10 mouse cellular contexts compared by ENCODE assay signal in the genomic region with DNA sequence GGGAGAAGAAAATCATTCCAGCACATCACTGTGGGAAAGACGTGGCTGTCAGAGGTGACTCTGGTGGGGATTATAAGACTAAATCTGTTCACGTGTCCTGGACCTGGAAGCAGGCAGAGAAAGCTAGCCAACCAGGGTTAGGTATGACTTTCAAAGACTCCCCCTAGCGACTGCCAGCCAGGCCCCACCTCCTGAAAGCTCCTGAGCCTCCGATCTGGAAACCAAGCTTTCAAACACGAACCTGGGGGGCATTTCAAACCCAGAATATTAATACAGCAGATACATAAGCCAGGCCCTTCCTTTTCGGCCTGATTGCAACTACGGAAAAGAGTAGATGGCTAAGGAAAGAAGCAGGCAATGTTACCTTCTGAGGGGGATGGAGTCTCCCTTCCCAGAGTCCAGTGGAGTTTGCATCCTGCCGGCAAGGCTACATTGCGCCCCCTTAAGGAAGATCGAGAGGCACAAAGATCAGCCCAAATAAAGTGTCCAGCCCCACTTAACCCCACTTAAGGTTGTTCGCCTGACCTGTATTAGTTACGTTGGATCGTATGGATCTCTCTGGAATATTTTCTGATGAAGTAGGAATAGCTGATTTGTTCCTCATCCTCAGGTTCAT.
DNase-seq lines count a peak whose midpoint lies in the region; ATAC-seq and TF ChIP-seq lines count a peak whose summit lies in the region.
"Had no signal": no experiment of that assay in that cellular context is flagged by ENCODE, and none has a peak within 500 bp of the region (broad histone marks: within the 10 kb centered on the region; RNA-seq: fewer than 3 reads in every experiment).

No protein-coding gene starts in this region.

- ATAC-seq in lung, embryonic 16.5 days (ENCODE audit: low read depth) = no peak
- no peak for ATAC-seq in monocyte, adult 5-6 weeks (replicated peaks; ENCODE audit: insufficient number of reproducible peaks, low FRiP score, low TSS enrichment, poor library complexity, severe bottlenecking)

- no peaks in the 10 kb centered on the region for H3K9me3 ChIP-seq in lung, embryonic 16.5 days (ENCODE audit: control insufficient read depth, low read length)

- 35% methylated on average over 13 of the region's 13 CpGs for WGBS in lung, embryonic 16.5 days

- no peaks in the 10 kb centered on the region for H3K4me1 ChIP-seq in lung, embryonic 16.5 days (replicated peaks; ENCODE audit: control insufficient read depth, insufficient read depth, low read length)
- H3K4me1 ChIP-seq: heart, embryonic 13.5 days had no signal

- 0 out of 2 replicates have a peak, but pooled peaks have one; percentile 21 for TF ChIP-seq CTCF in gastrocnemius, adult 2 months (IDR thresholded peaks at IDR 0.05)

- H3K4me2 ChIP-seq in lung, embryonic 16.5 days (ENCODE audit: low read depth, low read length) = peak overlapping the region; percentile 13; the same call in 1 of the 2 replicates
- H3K4me2 ChIP-seq: heart, embryonic 13.5 days had no signal

- no peak overlapping the region for H3K4me3 ChIP-seq in gastrocnemius, adult 2 months
- H3K4me3 ChIP-seq in lung, embryonic 16.5 days (ENCODE audit: low read length) = no peak overlapping the region
- H3K4me3 ChIP-seq: heart, embryonic 13.5 days had no signal

- H3K27ac ChIP-seq in gastrocnemius, adult 2 months = no peak overlapping the region
- H3K27ac ChIP-seq in lung, embryonic 16.5 days (ENCODE audit: low read length) = no peak overlapping the region
- H3K27ac ChIP-seq: heart, embryonic 13.5 days had no signal

- intact Hi-C loops in gastrocnemius, adult 2 months (cut with DNase I) = loop anchor here (5.0 kb wide), 1 partner anchor 171 kb away; no protein-coding TSS in a partner anchor
- intact Hi-C loops in gastrocnemius, postnatal 36 days (cut with DNase I) = loop anchor here (10.0 kb wide), 1 partner anchor 308 kb away; no protein-coding TSS in a partner anchor

- no peak for DNase-seq in gastrocnemius, adult 2 months
- no peak for DNase-seq in gastrocnemius, postnatal 36 days
- DNase-seq in lung, postnatal 10 days = no peak
- DNase-seq in forelimb bud, embryonic 11.5 days (ENCODE audit: low read depth, low spot score) = peak; percentile 32
- peak; percentile 5 for DNase-seq in retina, postnatal 7 days (ENCODE audit: low read depth, low spot score)
- DNase-seq in layer of hippocampus, adult 8-10 months (ENCODE audit: low spot score in 2 of 2) = no peak
- DNase-seq: adrenal gland, postnatal 36 days had no signal

- H3K27me3 ChIP-seq in lung, embryonic 16.5 days (ENCODE audit: control insufficient read depth, insufficient read depth, low read depth, low read length) = no peaks in the 10 kb centered on the region
- H3K27me3 ChIP-seq: heart, embryonic 13.5 days had no signal

- H3K36me3 ChIP-seq in lung, embryonic 16.5 days (ENCODE audit: control insufficient read depth, insufficient read depth, low read length) = no peaks in the 10 kb centered on the region

- H3K9ac ChIP-seq in lung, embryonic 16.5 days (ENCODE audit: low read length) = no peak overlapping the region
- H3K9ac ChIP-seq: heart, embryonic 13.5 days had no signal

Comparison
In these comparisons a context has a peak if more than half of its experiments do, and no peak if none do; other contexts are left out.
1. DNase-seq: peak in forelimb bud, embryonic 11.5 days (single experiment) and retina, postnatal 7 days (single experiment); none in gastrocnemius, adult 2 months (single experiment), gastrocnemius, postnatal 36 days (0 of 2), lung, postnatal 10 days (single experiment) and layer of hippocampus, adult 8-10 months (0 of 2).